Mouse (Mus musculus): ENCODE measurements around the gene Gm20538.

- TF ChIP-seq CTCF (IDR thresholded peaks at IDR 0.05; ENCODE audit: low read depth, low read length) (no peak), TAL1 (conservative IDR thresholded peaks at IDR 0.05; ENCODE audit: low read depth, low read length) (no peak)
These were observed 33.5 kb downstream of the Gm20538 start for GRCm38 (mm10) chr19:44519152-44519551.
